Mouse (Mus musculus) small intestine, adult 2 months (tissue): ENCODE data around the gene Timp4.

Experiments
- CTCF ChIP-seq: fragments of 200-500 bp; IDR thresholded peaks from 2 replicates; pipeline ENCODE4 v1.5.1; 2012; ENCODE audit warnings: low read depth, mild to moderate bottlenecking, control low read depth, inconsistent platforms, low read length, moderate library complexity, mixed read lengths; ENCODE audit not compliant: insufficient replicate concordance, insufficient read length; ENCODE audit errors: extremely low read depth
- POLR2A ChIP-seq: fragments of 200-500 bp; IDR thresholded peaks from 2 replicates; pipeline ENCODE4 v1.6.1; 2012; ENCODE audit warnings: low read depth, mild to moderate bottlenecking, control low read depth, inconsistent platforms, low read length, moderate library complexity

- TF ChIP-seq CTCF: no peak
- no peak for TF ChIP-seq POLR2A
Measured at GRCm38 (mm10) chr6:115244222-115244621, 7.8 kb downstream of the Timp4 start.
